Mouse (Mus musculus) megakaryocyte, embryonic 14.5 days (primary cell): Measurements from ENCODE around the gene Nat8l. TPM values are rescaled to one million over a fixed set of nuclear protein-coding genes. Genes with fewer than 3 reads are reported as not detected.
"Not testable (repeated sequence)": the region's sequence is repeated elsewhere in the genome, so short reads cannot be mapped to it uniquely, and the experiment has no call there.

Experiments used
- H3K27me3 ChIP-seq: replicated peaks from 2 replicates; pipeline ENCODE3; 2012; ENCODE audit warnings: inconsistent platforms
- H3K36me3 ChIP-seq: replicated peaks from 2 replicates; pipeline ENCODE3; 2012; ENCODE audit warnings: low read length, inconsistent platforms, mixed read lengths
- H3K4me1 ChIP-seq: 2 replicates; pipeline ENCODE4 v1.6.1; 2012; ENCODE audit warnings: inconsistent platforms
- H3K4me3 ChIP-seq: replicated peaks from 2 replicates; pipeline ENCODE3; 2012; ENCODE audit warnings: moderate library complexity, mild to moderate bottlenecking, inconsistent platforms
- H3K9me3 ChIP-seq: 2 replicates; pipeline ENCODE4 v1.6.1; 2012; ENCODE audit warnings: inconsistent platforms
- FLI1 ChIP-seq: IDR thresholded peaks from 2 replicates; pipeline ENCODE4 v1.6.1; 2012; ENCODE audit warnings: low read length, inconsistent platforms, mixed read lengths
- GATA1 ChIP-seq: IDR thresholded peaks from 3 replicates; pipeline ENCODE4 v1.6.1; 2012; ENCODE audit warnings: mixed read lengths, low read length, inconsistent platforms, borderline replicate concordance
- polyA plus RNA-seq: library from polyadenylated mRNA; stranded (reverse); fragments of >175 nt; gene quantifications from 2 replicates; pipeline ENCODE4 v1.2.3, GENCODE M21; 2012; ENCODE audit warnings: low replicate concordance; ENCODE audit not compliant: insufficient read depth

Gene Nat8l
- polyA plus RNA-seq, result 0.57 and 1.3 TPM in 2 replicates

DNA sequence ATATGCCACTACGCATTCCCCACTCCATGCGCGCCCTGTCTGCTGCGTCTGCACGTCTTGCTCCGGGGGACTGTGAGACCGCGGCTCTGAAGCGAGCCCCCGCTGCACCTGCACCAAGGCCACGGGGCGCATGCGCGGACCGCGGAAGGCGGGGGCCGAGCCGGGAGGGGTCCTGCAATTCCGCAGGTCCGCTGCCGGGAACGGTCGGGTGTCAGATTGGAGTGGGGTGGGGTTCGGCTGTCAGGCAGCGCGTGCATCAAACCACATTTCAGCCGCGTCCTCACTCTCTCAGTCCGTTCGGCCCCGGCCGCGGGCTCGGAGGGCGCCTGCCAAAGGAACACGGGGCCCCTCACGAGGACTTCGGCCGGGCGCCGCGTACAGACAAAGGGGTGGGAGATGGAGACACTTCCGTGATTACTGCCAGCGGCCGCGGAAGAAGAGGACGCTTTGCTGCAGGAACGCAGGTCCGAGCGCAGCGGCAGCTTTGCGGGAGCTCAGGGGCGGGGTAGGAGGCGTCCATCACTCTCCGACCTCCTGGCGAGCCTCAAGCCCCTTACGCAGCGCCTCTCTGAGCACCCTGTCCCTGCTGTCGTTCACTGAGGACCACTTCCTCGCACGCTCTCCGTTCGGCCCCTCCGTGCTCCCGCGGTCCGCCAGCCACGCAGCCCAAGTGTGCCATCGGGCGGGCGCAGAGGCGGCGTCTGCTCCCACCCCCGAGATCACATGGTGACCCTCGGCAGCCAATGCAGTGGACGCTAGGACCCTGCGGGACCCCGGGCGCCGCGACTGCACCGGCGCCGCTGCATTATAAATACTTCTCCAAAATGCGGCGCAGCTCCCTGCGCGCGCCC is at the start of gene Nat8l:
Gene Nat8l (plus strand): TSS at position 142 of the 851 bp plus-strand sequence.
- peaks cover 23% of the 10 kb centered on the region for H3K9me3 ChIP-seq
- no peaks in the 10 kb centered on the region for H3K36me3 ChIP-seq
- peak within 1 kb of the TSS; percentile 92 for H3K4me3 ChIP-seq
- TF ChIP-seq FLI1 (no peak), GATA1 (no peak)
- H3K4me1 ChIP-seq, result peaks cover 34% of the 10 kb centered on the region
- peaks cover 72% of the 10 kb centered on the region for H3K27me3 ChIP-seq

DNA sequence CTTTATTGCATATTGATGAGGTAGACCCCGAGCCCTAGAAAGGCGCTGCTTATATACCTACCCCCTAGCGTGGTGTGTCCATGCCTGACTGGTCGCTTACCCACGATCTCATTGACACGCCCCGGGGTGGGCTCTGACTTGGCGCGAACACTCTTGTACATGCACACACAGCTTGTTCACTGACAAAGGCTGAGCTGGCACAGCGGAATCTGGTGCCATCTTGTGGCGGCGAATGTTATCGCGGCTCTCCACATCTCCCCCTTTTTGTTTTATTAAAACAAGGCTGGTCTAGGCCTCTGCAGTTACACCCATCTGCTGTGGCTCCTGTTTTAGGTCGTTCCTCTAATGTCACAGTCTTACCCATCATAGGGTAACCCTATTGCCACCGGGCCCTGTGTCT is 48.7 kb upstream of the Nat8l start:
- H3K4me3 ChIP-seq, H3K4me1 ChIP-seq, H3K27me3 ChIP-seq, H3K36me3 ChIP-seq: not testable (repeated sequence)
- peaks cover 33% of the 10 kb centered on the region for H3K9me3 ChIP-seq

DNA sequence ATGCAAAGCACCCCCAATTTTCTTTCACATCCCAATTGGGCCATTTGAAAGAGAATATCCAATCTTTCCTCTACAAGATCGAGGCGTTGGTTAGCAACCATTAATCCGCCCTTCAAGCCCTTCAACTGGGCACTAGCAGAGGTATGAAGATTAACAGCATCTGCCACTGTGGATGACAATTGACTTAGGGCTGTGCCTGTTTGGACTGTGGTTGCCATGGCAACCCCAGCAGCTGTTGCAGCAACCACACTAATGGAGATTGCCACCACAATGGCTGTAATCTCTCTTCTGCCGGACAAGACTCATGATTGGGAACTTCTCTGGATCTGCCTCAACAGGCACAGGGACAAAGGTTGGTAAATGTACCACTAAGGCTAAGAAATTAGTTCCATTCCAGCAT is 47.5 kb upstream of the Nat8l start:
- TF ChIP-seq FLI1, result no peak
- H3K4me1 ChIP-seq, result no peaks in the 10 kb centered on the region
- no peaks in the 10 kb centered on the region for H3K36me3 ChIP-seq
- no peak overlapping the region for H3K4me3 ChIP-seq
- no peaks in the 10 kb centered on the region for H3K27me3 ChIP-seq
- peaks cover 33% of the 10 kb centered on the region for H3K9me3 ChIP-seq

DNA sequence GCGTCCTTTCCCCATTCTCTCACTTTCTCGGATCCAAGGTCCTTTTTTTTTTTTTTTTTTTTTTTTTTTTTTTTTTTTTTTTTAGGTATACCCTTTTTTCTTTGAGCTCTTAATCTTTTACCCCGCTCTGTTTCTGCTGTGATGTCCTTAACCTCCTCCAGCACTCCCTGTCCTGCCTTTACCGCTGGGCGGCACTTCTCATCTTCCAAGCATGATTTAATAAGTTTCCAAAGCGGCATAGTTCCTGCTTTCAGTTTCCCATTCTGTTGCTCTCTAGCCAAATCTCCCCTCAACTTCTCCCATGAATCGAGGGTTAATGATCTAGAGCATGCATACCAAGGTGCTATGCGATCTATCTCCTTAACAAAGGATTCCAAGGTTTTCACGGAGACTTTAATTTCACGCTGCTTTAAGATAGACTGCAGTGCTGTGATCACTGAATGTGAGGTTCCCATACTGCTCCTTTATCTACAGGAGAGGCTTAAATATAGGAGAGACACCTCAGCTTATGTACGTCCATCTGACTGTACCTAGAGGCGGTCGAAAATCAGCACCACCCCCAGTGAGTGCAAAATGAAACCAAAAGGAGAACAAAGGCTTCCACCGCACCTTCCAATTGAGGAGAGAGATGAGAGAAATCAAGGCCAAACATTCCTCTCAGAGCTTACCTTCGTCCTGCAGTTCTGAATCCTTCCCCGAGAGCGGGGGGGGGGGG is 42.2 kb upstream of the Nat8l start:
- Histone ChIP-seq H3K9me3 (peaks cover 52% of the 10 kb centered on the region), H3K36me3 (no peaks in the 10 kb centered on the region), H3K4me1 (no peaks in the 10 kb centered on the region), H3K4me3 (no peak overlapping the region), H3K27me3 (no peaks in the 10 kb centered on the region)
- no peak for TF ChIP-seq GATA1
- no peak for TF ChIP-seq FLI1

DNA sequence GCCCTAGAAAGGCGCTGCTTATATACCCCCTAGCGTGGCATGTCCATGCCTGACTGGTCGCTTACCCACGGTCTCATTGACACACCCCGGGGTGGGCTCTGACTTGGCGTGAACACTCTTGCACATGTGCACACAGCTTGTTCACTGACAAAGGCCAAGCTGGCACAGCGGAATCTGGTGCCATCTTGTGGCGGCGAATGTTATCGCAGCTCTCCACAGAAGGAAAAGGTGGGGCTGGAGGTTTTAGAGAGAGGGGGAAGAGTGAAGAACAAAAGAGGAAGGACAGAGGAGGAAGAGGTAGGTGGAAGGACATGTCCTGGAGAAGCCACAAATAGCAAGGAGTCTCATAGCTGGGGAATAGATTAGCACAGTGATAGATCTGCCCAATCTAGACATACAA is 41.4 kb upstream of the Nat8l start:
- H3K36me3 ChIP-seq, result no peaks in the 10 kb centered on the region
- H3K27me3 ChIP-seq, result peaks cover 1% of the 10 kb centered on the region
- no peak for TF ChIP-seq FLI1
- no peak for TF ChIP-seq GATA1
- peaks cover 59% of the 10 kb centered on the region for H3K9me3 ChIP-seq
- no peak overlapping the region for H3K4me3 ChIP-seq
- no peaks in the 10 kb centered on the region for H3K4me1 ChIP-seq

DNA sequence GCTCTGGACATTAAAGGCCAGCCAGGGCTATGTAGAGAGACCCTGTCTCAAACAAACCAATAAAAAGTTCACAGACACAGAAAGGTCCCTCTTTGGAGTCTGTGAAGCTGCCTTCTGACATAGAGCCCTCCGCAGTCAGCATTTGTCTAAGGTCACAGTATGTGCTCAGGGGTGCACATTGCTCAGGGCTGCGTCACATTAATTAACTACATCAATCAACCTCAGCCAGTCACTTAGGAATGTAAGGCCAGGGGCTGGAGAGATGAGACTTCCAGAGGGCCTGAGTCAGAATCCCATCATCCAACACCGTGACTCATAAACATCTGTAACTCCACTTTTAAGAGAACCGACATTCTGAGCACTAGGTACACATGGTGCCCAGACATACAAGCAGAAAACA is 39.9 kb upstream of the Nat8l start:
- Histone ChIP-seq H3K4me3 (no peak overlapping the region), H3K36me3 (no peaks in the 10 kb centered on the region), H3K9me3 (peaks cover 71% of the 10 kb centered on the region), H3K27me3 (peaks cover 10% of the 10 kb centered on the region), H3K4me1 (no peaks in the 10 kb centered on the region)
- no peak for TF ChIP-seq GATA1
- no peak for TF ChIP-seq FLI1

DNA sequence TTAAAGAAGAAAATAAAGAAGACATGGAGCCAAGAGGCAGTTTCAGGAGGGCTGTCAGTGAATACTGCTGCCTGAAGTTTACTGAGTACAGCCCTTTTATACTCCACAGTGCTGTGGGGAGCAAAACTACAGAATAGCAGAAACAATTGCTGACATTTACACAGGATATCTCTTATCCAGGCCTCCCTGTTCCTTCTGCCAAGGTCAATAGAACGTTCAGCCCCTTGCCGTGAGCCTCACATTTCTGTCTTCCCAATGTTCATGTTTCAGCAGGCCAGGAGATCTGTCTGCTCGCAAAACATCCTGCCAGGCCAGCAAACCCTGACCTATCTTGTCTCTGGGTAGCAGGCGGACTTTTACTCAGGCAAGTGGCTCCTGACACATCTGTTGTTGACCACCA is 36.4 kb upstream of the Nat8l start:
- Histone ChIP-seq H3K9me3 (peaks cover 61% of the 10 kb centered on the region), H3K36me3 (no peaks in the 10 kb centered on the region), H3K4me3 (no peak overlapping the region), H3K4me1 (no peaks in the 10 kb centered on the region), H3K27me3 (peaks cover 14% of the 10 kb centered on the region)
- no peak for TF ChIP-seq GATA1
- no peak for TF ChIP-seq FLI1

DNA sequence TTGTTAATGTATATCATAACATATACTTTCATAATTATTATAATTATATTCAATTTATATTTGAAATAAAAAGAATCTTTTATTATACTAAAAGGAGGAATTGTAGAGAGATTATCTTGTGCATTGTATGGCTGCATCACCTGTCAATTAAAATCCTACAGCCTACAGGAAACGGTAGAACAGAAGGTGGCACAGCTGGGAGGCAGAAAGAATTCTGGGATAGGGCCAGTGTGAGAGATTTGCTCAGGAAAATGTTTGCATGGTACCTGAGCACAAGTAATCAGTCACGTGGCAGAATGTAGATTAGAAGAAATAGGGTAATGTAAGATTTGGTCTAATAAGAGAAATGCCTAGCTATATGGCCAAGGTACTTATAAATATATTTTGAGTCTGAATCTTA is 21.0 kb upstream of the Nat8l start:
- Histone ChIP-seq H3K4me3 (no peak overlapping the region), H3K4me1 (no peaks in the 10 kb centered on the region), H3K36me3 (no peaks in the 10 kb centered on the region), H3K27me3 (peaks cover 39% of the 10 kb centered on the region), H3K9me3 (peaks cover 24% of the 10 kb centered on the region)
- no peak for TF ChIP-seq GATA1
- no peak for TF ChIP-seq FLI1

DNA sequence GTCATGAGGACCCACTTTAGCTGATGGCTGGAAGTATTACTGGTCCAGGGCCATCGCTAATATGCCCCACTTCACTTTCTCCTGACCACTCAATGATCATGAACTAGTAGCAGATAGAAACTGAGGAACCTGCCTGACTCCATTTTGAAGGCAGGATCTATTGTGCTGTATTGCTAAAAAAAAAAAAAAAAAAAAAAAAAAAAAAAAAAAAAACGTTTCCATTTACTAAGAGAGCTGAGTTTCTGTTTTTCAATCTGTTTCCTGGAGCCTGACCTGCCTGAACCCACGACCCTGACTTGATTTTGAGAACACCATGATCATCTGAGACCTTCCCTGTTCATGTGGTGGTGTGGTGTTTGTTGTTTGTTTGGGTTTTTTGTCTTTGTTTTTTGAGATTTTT is 19.5 kb upstream of the Nat8l start:
- Histone ChIP-seq H3K4me3 (no peak overlapping the region), H3K4me1 (0 out of 2 replicates have a peak, but pooled peaks cover 4% of the 10 kb centered on the region), H3K27me3 (peaks cover 46% of the 10 kb centered on the region), H3K36me3 (no peaks in the 10 kb centered on the region), H3K9me3 (peaks cover 35% of the 10 kb centered on the region)
- no peak for TF ChIP-seq FLI1
- no peak for TF ChIP-seq GATA1

DNA sequence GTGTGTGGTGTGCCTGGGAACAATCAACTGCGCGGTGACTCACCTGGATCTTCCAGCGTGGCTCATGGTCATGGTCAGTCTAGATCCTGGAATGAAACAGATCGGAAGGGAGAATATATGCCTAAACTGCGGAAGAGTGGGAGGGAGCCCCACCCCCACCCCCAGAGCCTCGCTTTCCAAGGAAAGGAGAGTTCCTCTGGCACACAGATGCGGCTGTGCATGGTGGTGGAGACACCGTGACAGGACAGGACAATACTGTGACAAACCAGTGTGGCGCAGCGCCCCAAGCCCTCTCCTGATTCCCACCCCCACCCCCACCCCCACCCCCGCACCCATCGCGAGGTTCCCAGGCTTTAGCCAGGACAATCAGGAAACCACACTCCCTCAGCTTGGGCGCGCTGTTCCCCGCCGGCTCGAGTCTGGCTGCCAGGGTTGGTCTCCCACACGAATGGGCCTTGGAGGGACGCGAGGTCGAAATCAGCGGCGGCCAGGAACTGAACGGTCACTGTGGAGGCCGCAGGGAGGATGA is 13.0 kb upstream of the Nat8l start:
- Histone ChIP-seq H3K4me1 (peaks cover 26% of the 10 kb centered on the region), H3K27me3 (peaks cover 84% of the 10 kb centered on the region), H3K36me3 (peaks cover 4% of the 10 kb centered on the region), H3K9me3 (peaks cover 41% of the 10 kb centered on the region), H3K4me3 (peak overlapping the region; percentile 91)
- no peak for TF ChIP-seq FLI1
- TF ChIP-seq GATA1, result no peak
